Mouse (Mus musculus): ENCODE measurements around the gene Xpr1. TPM values are rescaled to one million over a fixed set of nuclear protein-coding genes. Genes with fewer than 3 reads are reported as not detected.
A peak's percentile ranks its signal among the peaks of the same experiment; 100 is the strongest.

Gene Xpr1
- total RNA-seq, 2 experiments from 2014 or later, result 34.3 to 50.1 TPM

- no peak for ATAC-seq (replicated peaks; ENCODE audit: low FRiP score, low TSS enrichment, poor library complexity, severe bottlenecking)
Measured at GRCm38 (mm10) chr1:155236306-155237024, 180.8 kb downstream of the Xpr1 start.

GRCm38 (mm10) chr1:155235641-155236040 is 181.6 kb downstream of the Xpr1 start:
- ATAC-seq (replicated peaks; ENCODE audit: low FRiP score, low TSS enrichment, poor library complexity, severe bottlenecking), result no peak

- ATAC-seq (replicated peaks; ENCODE audit: low FRiP score, low TSS enrichment, poor library complexity, severe bottlenecking), result peak; percentile 63
Measured at GRCm38 (mm10) chr1:155233931-155234607, 183.1 kb downstream of the Xpr1 start.

- no peak for ATAC-seq (replicated peaks; ENCODE audit: low FRiP score, low TSS enrichment, poor library complexity, severe bottlenecking)
Measured at GRCm38 (mm10) chr1:155233378-155233777, 183.8 kb downstream of the Xpr1 start.

- no peak for ATAC-seq (replicated peaks; ENCODE audit: low FRiP score, low TSS enrichment, poor library complexity, severe bottlenecking)
Measured at GRCm38 (mm10) chr1:155232786-155233185, 184.4 kb downstream of the Xpr1 start.

GRCm38 (mm10) chr1:155232385-155232784 is 184.8 kb downstream of the Xpr1 start:
- ATAC-seq (replicated peaks; ENCODE audit: low FRiP score, low TSS enrichment, poor library complexity, severe bottlenecking), result no peak

- ATAC-seq (replicated peaks; ENCODE audit: low FRiP score, low TSS enrichment, poor library complexity, severe bottlenecking), result no peak
Measured at GRCm38 (mm10) chr1:155229464-155230411, 187.5 kb downstream of the Xpr1 start.

Other genes with a start within 250 kb of the Xpr1 start
- gene BC034090, start 173.0 kb downstream of the Xpr1 start, total RNA-seq (2014; fragmentation: Nextera tagmentation), result 1.1 TPM in 1 of 2 replicates, not detected in the other
- not detected in 2 replicates for gene BC034090, start 173.0 kb downstream of the Xpr1 start, total RNA-seq (2017)
- 57.0 and 70.9 TPM in 2 replicates for gene Acbd6, start 140.7 kb upstream of the Xpr1 start, total RNA-seq (2014; fragmentation: Nextera tagmentation)
- 18.9 and 44.0 TPM in 2 replicates for gene Acbd6, start 140.7 kb upstream of the Xpr1 start, total RNA-seq (2017)